Mouse (Mus musculus): ENCODE data around the gene Zfp536. TPM values are rescaled to one million over a fixed set of nuclear protein-coding genes. Genes with fewer than 3 reads are reported as not detected.
"Not testable (repeated sequence)": the region's sequence is repeated elsewhere in the genome, so short reads cannot be mapped to it uniquely, and the experiment has no call there.

Gene Zfp536
- polyA plus RNA-seq, 1 experiment from 2014 or later = 10.7 TPM

DNA sequence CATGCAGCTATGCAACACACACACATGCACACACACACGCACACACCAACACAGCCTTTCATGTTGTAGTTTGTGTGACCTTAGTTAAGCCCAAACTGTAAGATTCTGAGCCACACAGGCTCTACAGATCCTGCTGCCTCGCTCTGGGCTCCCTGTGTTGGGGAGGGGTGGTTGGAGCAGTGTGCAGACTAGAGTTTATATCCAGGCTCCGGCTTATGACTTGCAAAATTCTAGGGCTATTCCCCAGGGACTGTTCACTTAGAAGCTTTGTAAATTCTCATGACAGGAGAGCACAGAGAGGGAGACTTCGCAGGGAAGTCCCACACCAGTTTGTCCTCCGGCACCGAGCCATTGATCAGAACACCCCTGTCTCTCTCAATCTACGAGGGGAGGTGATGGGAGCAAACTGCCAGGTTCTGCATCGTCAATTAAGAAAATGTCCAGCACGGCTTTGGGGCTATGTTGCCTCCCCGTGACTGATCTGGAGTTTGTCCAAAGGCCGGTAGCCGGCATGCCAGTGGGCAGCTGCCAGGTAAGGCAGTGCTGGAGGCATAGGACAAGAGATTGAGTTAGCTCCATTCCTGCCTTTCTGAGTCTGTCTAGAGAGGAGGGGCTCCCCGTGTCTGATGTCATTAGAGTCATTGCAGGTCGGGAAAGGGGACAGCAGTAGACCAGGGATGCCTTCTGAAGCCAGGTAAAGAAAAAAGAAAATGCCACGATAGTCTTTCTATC, 54.6 kb downstream of the Zfp536 start:
- no peak overlapping the region for H3K4me2 ChIP-seq
- no peaks in the 10 kb centered on the region; the same call in 1 of the 2 replicates for H3K27me3 ChIP-seq
- ATAC-seq (ENCODE audit: borderline replicate concordance, extremely low read depth, low FRiP score, low TSS enrichment) = no peak
- no peak overlapping the region for H3K4me3 ChIP-seq
- no peaks in the 10 kb centered on the region for H3K9me3 ChIP-seq
- H3K36me3 ChIP-seq = no peaks in the 10 kb centered on the region
- WGBS = 48% methylated on average over 15 of the region's 15 CpGs
- H3K4me1 ChIP-seq = no peaks in the 10 kb centered on the region
- no peak overlapping the region for H3K9ac ChIP-seq
- no peak overlapping the region for H3K27ac ChIP-seq

DNA sequence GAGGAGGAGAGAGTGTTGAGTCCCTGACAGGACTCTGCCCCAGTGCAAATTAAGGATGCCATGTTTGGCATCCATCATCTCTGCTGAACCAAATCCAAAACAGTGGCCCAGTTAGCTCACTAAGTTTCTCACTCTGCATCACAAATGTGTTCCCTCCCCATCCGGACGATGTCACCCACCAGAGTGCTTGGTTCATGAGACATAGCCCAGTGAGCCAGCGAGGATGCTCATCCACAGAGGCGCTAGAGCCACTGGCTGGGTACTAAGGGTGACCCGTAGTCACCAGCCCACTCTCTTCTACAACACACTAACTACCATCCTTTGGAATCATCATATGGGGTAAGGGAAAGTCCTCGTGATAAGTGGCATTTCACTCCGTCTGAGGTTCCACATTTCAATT, 56.4 kb downstream of the Zfp536 start:
- Histone ChIP-seq H3K27me3 (no peaks in the 10 kb centered on the region; the same call in 1 of the 2 replicates), H3K4me3 (no peak overlapping the region), H3K9me3 (no peaks in the 10 kb centered on the region), H3K36me3 (no peaks in the 10 kb centered on the region), H3K4me1 (no peaks in the 10 kb centered on the region), H3K27ac (no peak overlapping the region), H3K4me2 (no peak overlapping the region), H3K9ac (no peak overlapping the region)
- ATAC-seq (ENCODE audit: borderline replicate concordance, extremely low read depth, low FRiP score, low TSS enrichment) = no peak
- 82% methylated on average over 7 of the region's 7 CpGs for WGBS

DNA sequence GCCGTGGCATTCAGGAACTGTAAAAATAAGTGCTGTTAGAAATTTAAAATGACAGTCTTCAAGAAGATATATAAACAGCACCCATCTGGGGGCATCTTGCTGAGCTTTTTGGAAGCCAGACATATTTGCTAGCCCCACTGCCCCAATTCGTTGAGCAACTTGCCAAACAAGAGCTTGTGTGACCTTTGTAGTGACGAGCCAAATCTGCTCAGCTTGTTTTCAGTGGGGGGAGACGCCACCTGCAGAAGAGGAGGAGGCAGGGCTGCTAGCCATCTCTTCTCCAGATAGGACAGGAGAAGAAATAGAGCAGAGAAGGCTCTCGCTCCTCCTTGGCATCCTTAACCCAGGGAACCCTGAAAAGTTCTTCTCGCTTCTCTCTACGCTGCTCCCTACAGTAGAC, 56.8 kb downstream of the Zfp536 start:
- WGBS = 55% methylated on average over 7 of the region's 7 CpGs
- Histone ChIP-seq H3K9ac (no peak overlapping the region), H3K36me3 (no peaks in the 10 kb centered on the region), H3K27me3 (no peaks in the 10 kb centered on the region; the same call in 1 of the 2 replicates), H3K4me2 (no peak overlapping the region), H3K27ac (no peak overlapping the region), H3K4me1 (no peaks in the 10 kb centered on the region), H3K9me3 (no peaks in the 10 kb centered on the region), H3K4me3 (no peak overlapping the region)
- no peak for ATAC-seq (ENCODE audit: borderline replicate concordance, extremely low read depth, low FRiP score, low TSS enrichment)

DNA sequence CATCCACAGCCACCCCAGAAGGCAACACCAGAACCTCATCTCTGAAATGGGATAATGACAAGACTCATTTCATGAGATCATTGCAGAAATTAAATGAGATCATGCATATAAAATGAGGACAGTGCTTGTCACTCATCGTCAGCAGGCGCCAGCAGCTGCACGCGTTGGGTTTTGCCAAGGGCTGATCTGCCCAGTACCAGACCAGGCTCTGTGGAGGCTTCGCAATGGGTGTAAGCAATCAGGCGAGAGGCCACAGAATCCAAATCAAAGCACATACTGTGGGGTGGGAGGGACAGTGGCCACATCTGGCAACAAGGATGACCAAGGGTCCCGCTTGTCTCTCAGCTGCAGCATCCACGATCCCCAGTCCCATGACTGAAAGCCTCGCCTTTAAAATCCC, 69.0 kb downstream of the Zfp536 start:
- 85% methylated on average over 9 of the region's 9 CpGs for WGBS
- no peak overlapping the region for H3K9ac ChIP-seq
- no peak overlapping the region for H3K4me3 ChIP-seq
- no peaks in the 10 kb centered on the region for H3K4me1 ChIP-seq
- ATAC-seq (ENCODE audit: borderline replicate concordance, extremely low read depth, low FRiP score, low TSS enrichment) = no peak
- H3K4me2 ChIP-seq = no peak overlapping the region
- H3K27ac ChIP-seq = no peak overlapping the region
- no peaks in the 10 kb centered on the region for H3K9me3 ChIP-seq
- no peaks in the 10 kb centered on the region for H3K36me3 ChIP-seq
- H3K27me3 ChIP-seq = no peaks in the 10 kb centered on the region

DNA sequence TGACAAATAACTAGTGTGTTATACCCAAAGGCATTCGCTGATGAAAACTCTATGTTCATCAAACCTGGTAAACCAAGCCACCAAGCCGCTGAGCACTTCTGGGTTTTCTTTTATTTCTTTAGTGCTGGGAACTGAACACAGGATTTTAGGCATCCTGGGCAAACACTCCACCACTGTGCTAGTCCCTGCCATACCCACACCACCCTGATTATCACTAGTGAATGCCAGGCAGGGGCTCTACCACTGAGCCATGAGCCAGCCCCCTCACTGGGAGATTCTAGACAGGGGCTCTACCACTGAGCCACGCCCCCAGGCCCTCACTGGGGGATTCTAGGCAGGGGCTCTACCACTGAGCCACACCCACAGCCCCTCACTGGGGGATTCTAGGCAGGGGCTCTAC, 76.1 kb downstream of the Zfp536 start:
- H3K4me3 ChIP-seq; H3K9ac ChIP-seq; H3K27ac ChIP-seq; H3K4me1 ChIP-seq; H3K4me2 ChIP-seq; H3K27me3 ChIP-seq; H3K9me3 ChIP-seq; ATAC-seq (ENCODE audit: borderline replicate concordance, extremely low read depth, low FRiP score, low TSS enrichment); H3K36me3 ChIP-seq: not testable (repeated sequence)
- 91% methylated on average over 3 of the region's 3 CpGs for WGBS

DNA sequence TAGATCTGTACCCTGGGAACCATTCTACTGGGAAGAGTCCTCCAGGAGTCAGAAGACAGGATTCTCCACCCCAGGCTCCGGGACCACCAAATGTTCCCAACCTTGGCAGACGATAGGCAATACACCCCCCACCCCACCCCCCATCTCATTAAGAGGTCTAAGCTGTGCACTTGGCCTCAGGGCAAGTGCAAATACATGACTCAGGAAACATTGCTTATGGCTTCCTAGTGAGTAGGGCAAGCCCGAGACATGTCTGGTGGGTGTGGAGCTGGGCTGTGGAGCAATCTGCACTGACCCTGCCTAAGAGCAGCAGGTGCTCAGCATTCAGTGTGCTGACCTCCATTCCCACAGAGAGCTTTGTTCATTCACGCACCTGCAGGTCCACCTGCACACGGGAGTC, 78.4 kb downstream of the Zfp536 start:
- no peak; the same call in 1 of the 2 replicates for ATAC-seq (ENCODE audit: borderline replicate concordance, extremely low read depth, low FRiP score, low TSS enrichment)
- H3K4me3 ChIP-seq = no peak overlapping the region
- no peaks in the 10 kb centered on the region for H3K36me3 ChIP-seq
- H3K4me1 ChIP-seq = no peaks in the 10 kb centered on the region
- no peaks in the 10 kb centered on the region for H3K9me3 ChIP-seq
- H3K4me2 ChIP-seq = no peak overlapping the region
- no peak overlapping the region for H3K9ac ChIP-seq
- no peaks in the 10 kb centered on the region for H3K27me3 ChIP-seq
- no peak overlapping the region for H3K27ac ChIP-seq
- 54% methylated on average over 5 of the region's 5 CpGs for WGBS

DNA sequence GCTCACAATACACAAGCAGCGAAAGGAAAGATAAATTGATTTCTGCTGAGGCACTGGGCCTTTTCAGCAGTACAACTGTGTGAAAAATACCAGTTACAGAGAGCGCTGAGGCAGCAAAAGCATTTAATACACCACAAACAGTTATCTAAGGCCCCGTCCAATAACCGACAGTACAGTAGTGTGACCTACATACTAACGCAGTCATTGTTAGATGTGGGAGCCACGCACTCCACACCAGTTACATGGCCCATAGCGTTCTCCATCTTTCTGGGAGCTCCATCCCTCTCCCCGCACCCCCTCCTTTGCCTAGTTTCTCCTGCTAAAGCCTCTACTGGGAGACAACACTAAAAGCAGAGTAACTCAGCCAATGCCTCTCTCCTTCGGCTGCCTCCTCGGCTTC, 82.8 kb downstream of the Zfp536 start:
- Histone ChIP-seq H3K4me2 (no peak overlapping the region), H3K9me3 (no peaks in the 10 kb centered on the region), H3K9ac (no peak overlapping the region), H3K4me1 (no peaks in the 10 kb centered on the region), H3K4me3 (no peak overlapping the region), H3K27me3 (no peaks in the 10 kb centered on the region), H3K27ac (no peak overlapping the region), H3K36me3 (no peaks in the 10 kb centered on the region)
- no peak for ATAC-seq (ENCODE audit: borderline replicate concordance, extremely low read depth, low FRiP score, low TSS enrichment)
- 79% methylated on average over 10 of the region's 10 CpGs for WGBS

DNA sequence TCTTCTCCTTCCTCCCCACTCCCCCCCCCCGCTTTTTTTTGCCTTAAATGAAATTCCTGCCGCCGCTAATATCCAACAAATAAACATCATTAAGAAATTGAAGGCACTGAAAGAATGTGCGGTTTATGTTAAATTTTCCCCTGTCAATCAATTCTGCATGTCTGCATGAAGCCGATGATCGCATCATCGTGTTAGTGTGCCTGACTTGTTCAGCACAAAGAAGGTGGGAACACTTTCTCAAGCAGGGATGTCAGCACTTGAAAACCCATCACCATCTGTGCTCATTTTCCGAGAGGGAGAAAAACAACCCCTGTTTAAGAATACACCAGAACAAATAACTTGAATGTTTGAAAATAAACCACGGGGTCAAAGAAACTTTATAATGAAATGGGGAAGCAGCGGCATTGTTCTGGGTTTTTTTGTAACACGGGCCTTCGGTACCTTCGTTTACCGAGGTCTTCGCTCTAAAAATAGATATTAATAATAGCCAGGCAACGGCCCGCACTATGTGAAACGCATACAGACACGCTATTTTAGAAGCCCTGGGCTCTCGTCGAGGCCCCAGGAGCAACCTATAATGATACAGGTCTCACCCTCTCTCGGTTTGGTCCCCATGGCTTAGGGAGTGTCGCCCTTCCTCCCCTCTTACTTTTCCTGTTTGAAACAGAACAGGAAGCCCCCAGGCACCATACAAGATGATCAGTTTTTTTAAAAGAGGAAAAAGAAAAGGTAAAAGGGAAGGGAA, 83.7 kb downstream of the Zfp536 start:
- Histone ChIP-seq H3K27ac (no peak overlapping the region), H3K4me2 (no peak overlapping the region), H3K36me3 (no peaks in the 10 kb centered on the region), H3K9ac (no peak overlapping the region), H3K27me3 (no peaks in the 10 kb centered on the region), H3K4me1 (no peaks in the 10 kb centered on the region), H3K4me3 (no peak overlapping the region), H3K9me3 (no peaks in the 10 kb centered on the region)
- ATAC-seq (ENCODE audit: borderline replicate concordance, extremely low read depth, low FRiP score, low TSS enrichment) = no peak
- 74% methylated on average over 23 of the region's 23 CpGs for WGBS

DNA sequence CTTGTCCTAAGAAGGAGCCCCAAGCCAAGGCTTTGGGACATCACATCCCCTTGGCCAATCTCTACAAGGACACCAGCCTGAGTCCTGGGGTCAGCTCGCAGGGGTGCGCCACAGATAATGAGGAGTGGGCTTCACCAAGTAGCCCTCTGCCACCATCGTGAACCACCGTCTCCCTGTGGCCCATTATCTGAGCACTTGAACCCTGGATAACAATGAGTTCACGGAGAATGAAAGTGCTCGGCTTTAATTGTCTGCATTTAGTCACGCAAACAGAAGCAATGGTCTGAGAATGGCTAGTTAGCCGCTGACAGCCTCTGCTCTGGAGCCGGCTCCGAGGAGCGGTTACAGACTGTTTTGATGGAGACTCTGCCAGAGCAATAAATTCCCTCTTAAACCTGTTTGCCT, 84.3 kb downstream of the Zfp536 start:
- ATAC-seq (ENCODE audit: borderline replicate concordance, extremely low read depth, low FRiP score, low TSS enrichment) = no peak
- H3K27me3 ChIP-seq = no peaks in the 10 kb centered on the region
- H3K9ac ChIP-seq = no peak overlapping the region
- no peak overlapping the region for H3K4me2 ChIP-seq
- H3K4me3 ChIP-seq = no peak overlapping the region
- no peaks in the 10 kb centered on the region for H3K9me3 ChIP-seq
- no peaks in the 10 kb centered on the region for H3K36me3 ChIP-seq
- 62% methylated on average over 11 of the region's 11 CpGs for WGBS
- no peak overlapping the region for H3K27ac ChIP-seq
- no peaks in the 10 kb centered on the region for H3K4me1 ChIP-seq

DNA sequence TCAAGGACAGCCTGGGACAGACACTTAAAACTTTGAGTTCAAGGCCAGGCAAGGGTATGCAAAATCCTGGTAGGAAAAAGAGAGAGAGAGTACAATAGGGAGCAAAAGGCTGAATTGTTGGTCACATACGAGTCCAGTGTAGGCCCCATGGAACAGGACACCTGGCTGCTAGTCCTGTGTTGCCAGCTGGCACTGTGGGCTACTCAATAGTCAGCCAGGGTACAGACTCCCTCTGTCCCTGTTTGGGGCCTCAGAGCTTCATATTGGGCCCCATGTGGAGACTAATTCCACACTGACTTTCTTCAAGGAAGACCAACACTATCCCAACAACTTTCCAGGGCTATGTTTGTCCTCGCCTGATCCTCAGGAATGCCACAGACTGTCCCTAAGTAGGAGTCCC, 87.1 kb downstream of the Zfp536 start:
- no peaks in the 10 kb centered on the region for H3K9me3 ChIP-seq
- H3K27me3 ChIP-seq = no peaks in the 10 kb centered on the region
- no peak overlapping the region for H3K9ac ChIP-seq
- WGBS = 93% methylated on average over 2 of the region's 2 CpGs
- H3K36me3 ChIP-seq = no peaks in the 10 kb centered on the region
- H3K27ac ChIP-seq = no peak overlapping the region
- no peak overlapping the region for H3K4me2 ChIP-seq
- H3K4me1 ChIP-seq = no peaks in the 10 kb centered on the region
- H3K4me3 ChIP-seq = no peak overlapping the region
- ATAC-seq (ENCODE audit: borderline replicate concordance, extremely low read depth, low FRiP score, low TSS enrichment) = no peak

DNA sequence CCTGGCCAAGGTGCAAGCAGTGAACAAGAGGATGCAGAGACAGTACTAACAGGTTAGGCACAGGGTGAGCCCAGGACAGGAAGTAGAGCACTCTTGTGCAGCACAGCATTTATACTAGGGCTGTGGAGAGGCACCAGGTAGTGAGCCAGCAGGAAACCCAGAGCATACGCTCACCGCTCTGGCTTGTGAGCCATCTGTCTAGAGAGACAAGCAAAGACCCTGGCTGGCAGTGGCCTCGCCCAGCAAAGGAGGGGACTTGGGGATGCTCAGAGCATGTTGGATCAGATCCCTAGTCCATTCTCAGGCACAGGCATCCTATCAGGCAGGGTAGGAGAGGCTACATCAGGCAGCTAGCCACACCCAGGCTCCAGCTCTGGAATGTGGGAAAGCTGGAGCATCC, 88.2 kb downstream of the Zfp536 start:
- 85% methylated on average over 3 of the region's 3 CpGs for WGBS
- no peaks in the 10 kb centered on the region for H3K9me3 ChIP-seq

DNA sequence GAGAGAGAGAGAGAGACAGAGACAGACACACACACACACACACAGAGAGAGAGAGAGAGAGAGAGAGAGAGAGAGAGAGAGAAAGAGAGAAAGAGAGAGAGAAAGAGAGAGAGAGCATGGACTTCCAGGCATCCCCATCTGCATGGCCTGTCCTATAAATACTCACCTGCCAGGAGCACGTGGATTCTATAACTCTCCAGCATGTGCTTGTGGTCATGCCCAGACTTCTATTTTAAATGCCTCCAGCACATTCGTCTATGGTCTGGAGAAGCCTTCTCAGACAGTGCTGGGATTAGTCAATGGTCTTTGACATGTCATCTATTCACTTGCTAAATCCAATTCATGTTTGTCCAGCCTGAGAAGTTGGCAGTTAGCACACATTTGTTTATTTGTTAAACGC, 92.1 kb downstream of the Zfp536 start:
- Histone ChIP-seq H3K27ac (no peak overlapping the region), H3K4me2 (no peak overlapping the region), H3K36me3 (no peaks in the 10 kb centered on the region), H3K9ac (no peak overlapping the region), H3K9me3 (no peaks in the 10 kb centered on the region), H3K4me1 (no peaks in the 10 kb centered on the region), H3K4me3 (no peak overlapping the region), H3K27me3 (no peaks in the 10 kb centered on the region)
- ATAC-seq (ENCODE audit: borderline replicate concordance, extremely low read depth, low FRiP score, low TSS enrichment) = no peak
- 70% methylated on average over 3 of the region's 3 CpGs for WGBS

More for the DNA sequence above, 88.2 kb downstream of the Zfp536 start:
- no peak overlapping the region for H3K9ac ChIP-seq
- H3K27me3 ChIP-seq = no peaks in the 10 kb centered on the region
- no peaks in the 10 kb centered on the region for H3K36me3 ChIP-seq
- H3K27ac ChIP-seq = no peak overlapping the region
- ATAC-seq (ENCODE audit: borderline replicate concordance, extremely low read depth, low FRiP score, low TSS enrichment) = no peak
- no peaks in the 10 kb centered on the region for H3K4me1 ChIP-seq
- H3K4me2 ChIP-seq = no peak overlapping the region
- H3K4me3 ChIP-seq = no peak overlapping the region
